Mouse (Mus musculus): ENCODE data around the gene Usp11. TPM values are rescaled to one million over a fixed set of nuclear protein-coding genes. Genes with fewer than 3 reads are reported as not detected.

Gene Usp11
- polyA plus RNA-seq (2012; ENCODE audit: insufficient read depth, low replicate concordance) = 0.54 and 2.2 TPM in 2 replicates

DNA sequence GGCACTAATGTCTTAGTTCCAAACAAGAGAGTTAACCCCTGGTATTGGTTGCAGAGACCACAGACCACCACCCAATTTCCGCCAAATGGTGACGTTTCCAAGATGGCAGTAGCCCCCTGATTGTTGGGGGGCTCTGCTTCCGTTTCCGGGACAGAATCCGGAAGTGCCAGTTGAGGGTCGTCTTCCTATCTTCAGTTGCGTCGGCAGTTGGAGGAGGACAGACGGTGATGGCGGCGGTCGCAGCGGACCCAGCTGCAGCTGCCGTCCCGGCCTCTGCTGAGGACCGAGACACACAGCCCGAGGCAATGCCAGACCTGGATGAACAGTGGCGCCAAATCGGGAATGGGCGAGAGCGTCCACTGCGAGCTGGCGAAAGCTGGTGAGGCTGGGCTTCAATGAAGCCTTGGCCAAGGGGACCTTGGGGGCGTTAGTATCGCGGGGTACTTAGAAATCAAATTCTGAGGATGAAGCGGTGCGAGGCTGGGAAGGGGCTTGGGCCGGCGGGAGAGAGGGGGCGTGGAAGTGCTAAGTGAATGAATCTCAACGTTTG is at the start of gene Usp11:
TSS of gene Usp11 (plus strand) at position 166 of the 550 bp plus-strand sequence.
- peak within 1 kb of the TSS; percentile 93 for H3K4me3 ChIP-seq (replicated peaks)
- TF ChIP-seq GATA1 (IDR thresholded peaks at IDR 0.05; ENCODE audit: borderline replicate concordance, low read length) (no peak), FLI1 (IDR thresholded peaks at IDR 0.05; ENCODE audit: low read length) (no peak)
- no peaks in the 10 kb centered on the region for H3K9me3 ChIP-seq
- peaks cover 13% of the 10 kb centered on the region; the same call in 1 of the 2 replicates for H3K4me1 ChIP-seq
- no peaks in the 10 kb centered on the region for H3K27me3 ChIP-seq (replicated peaks)
- H3K36me3 ChIP-seq (replicated peaks; ENCODE audit: low read length) = peaks cover 16% of the 10 kb centered on the region

DNA sequence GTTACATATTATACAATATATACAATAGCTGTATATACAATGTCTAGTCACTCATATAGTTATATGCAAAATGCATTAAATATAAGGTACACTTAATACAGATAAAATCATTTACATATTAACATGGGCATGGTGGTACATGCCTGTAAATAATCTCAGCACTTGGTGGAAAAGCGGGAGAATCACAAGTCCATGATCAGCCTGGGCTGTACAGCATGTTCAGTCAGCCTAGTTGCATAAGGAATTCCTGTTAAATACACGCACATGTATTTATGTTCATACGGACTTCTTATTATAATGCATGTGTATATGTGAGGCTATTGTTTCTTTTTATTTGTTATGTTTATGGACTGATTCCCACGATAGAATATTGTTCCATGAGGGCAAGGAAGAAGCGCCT is 46.1 kb upstream of the Usp11 start:
- peaks cover 17% of the 10 kb centered on the region for H3K4me1 ChIP-seq

DNA sequence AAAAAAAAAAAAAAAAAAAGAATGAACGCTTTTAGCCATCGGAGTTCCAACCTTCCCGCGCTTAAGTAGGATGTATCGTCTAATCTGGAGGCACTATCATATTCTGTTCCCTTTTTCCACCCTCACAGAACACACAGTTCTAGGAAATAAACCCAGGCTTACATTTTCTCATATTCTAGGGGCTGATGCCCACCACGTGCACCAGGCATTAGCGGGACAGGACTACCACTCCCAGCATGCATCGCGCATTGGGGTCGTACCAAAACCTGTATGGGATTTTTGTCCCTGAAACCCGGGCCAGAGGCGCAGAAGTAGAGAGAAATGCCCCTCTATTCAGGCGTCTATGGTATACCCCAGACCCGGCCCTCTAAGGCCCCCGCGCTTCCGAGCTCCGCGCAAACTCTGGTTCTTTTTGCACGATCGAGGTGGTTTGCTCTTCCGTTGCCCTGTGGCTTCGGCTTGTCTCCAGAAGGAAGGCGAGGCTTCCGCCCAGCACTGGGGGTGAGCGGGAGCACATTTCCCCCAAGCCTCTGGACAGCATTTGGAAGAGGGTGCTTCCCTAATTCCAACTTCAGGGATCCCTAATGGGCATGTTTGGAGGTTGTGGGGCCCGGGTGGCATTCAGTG is 45.6 kb upstream of the Usp11 start, which contains the start of gene Uba1:
TSS of gene Uba1 (plus strand) at position 301 of the 627 bp plus-strand sequence.
- Histone ChIP-seq H3K4me1 (peaks cover 17% of the 10 kb centered on the region), H3K4me3 (replicated peaks) (peak within 1 kb of the TSS; percentile 93), H3K36me3 (replicated peaks; ENCODE audit: low read length) (no peaks in the 10 kb centered on the region), H3K9me3 (peaks cover 3% of the 10 kb centered on the region; the same call in 1 of the 2 replicates), H3K27me3 (replicated peaks) (no peaks in the 10 kb centered on the region)
- TF ChIP-seq FLI1 (IDR thresholded peaks at IDR 0.05; ENCODE audit: low read length) (no peak), GATA1 (IDR thresholded peaks at IDR 0.05; ENCODE audit: borderline replicate concordance, low read length) (no peak)

More for the DNA sequence above, 46.1 kb upstream of the Usp11 start:
- H3K9me3 ChIP-seq = no peaks in the 10 kb centered on the region
- TF ChIP-seq GATA1 (IDR thresholded peaks at IDR 0.05; ENCODE audit: borderline replicate concordance, low read length) (no peak), FLI1 (IDR thresholded peaks at IDR 0.05; ENCODE audit: low read length) (no peak)
- peak overlapping the region; percentile 93 for H3K4me3 ChIP-seq (replicated peaks)
- H3K27me3 ChIP-seq (replicated peaks) = no peaks in the 10 kb centered on the region
- H3K36me3 ChIP-seq (replicated peaks; ENCODE audit: low read length) = no peaks in the 10 kb centered on the region

DNA sequence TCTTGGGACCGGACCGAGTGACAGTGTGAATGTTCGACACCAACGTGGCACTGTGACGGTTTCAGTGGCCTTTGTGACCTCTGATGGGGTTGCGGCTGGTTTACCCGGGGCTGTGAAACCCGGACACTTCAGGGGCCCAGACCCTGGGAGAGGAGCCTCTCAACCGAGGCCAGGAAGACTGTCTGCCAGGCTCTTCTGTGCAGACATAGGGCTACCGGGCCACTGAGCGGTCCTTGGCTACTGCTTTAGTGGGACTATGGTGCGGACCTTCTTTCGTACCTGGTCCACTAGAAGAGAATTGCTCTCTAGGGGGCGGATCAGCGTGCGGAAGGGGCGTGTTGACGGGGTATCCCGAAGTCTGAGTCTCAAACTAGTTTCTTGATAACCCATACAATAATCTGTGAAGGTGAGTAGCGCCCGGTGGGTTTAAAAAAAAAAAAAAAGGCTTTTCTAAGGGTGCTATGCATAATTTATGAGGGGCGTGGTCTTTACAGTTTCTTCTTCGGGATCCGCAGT is 44.8 kb upstream of the Usp11 start:
- no peak for TF ChIP-seq FLI1 (IDR thresholded peaks at IDR 0.05; ENCODE audit: low read length)
- no peak for TF ChIP-seq GATA1 (IDR thresholded peaks at IDR 0.05; ENCODE audit: borderline replicate concordance, low read length)
- Histone ChIP-seq H3K9me3 (peaks cover 3% of the 10 kb centered on the region; the same call in 1 of the 2 replicates), H3K4me1 (peaks cover 17% of the 10 kb centered on the region), H3K36me3 (replicated peaks; ENCODE audit: low read length) (no peaks in the 10 kb centered on the region), H3K4me3 (replicated peaks) (peak overlapping the region; percentile 93), H3K27me3 (replicated peaks) (no peaks in the 10 kb centered on the region)

DNA sequence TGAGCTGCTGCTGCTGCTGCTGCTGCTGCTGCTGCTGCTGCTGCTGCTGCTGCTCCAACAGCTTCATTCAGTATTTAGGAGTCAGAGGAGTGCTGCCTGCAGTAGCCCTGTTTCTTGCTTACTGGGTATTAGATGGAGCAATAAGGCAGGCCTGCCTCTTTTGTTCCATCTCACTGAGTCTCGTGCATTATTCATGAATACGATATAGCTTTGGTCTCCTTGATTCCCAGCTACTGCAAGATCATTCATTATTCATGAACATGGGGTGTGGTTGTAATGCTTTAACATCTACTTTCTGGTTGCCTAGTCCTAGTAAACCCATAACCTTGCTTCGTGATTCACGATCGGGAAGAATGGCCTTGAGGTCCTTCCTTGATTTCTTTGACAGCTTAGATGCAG is 41.4 kb upstream of the Usp11 start:
- Histone ChIP-seq H3K4me3 (replicated peaks) (no peak overlapping the region), H3K36me3 (replicated peaks; ENCODE audit: low read length) (peaks cover 14% of the 10 kb centered on the region), H3K9me3 (peaks cover 3% of the 10 kb centered on the region; the same call in 1 of the 2 replicates), H3K27me3 (replicated peaks) (no peaks in the 10 kb centered on the region), H3K4me1 (peaks cover 29% of the 10 kb centered on the region)
- TF ChIP-seq FLI1 (IDR thresholded peaks at IDR 0.05; ENCODE audit: low read length) = no peak
- TF ChIP-seq GATA1 (IDR thresholded peaks at IDR 0.05; ENCODE audit: borderline replicate concordance, low read length) = no peak

DNA sequence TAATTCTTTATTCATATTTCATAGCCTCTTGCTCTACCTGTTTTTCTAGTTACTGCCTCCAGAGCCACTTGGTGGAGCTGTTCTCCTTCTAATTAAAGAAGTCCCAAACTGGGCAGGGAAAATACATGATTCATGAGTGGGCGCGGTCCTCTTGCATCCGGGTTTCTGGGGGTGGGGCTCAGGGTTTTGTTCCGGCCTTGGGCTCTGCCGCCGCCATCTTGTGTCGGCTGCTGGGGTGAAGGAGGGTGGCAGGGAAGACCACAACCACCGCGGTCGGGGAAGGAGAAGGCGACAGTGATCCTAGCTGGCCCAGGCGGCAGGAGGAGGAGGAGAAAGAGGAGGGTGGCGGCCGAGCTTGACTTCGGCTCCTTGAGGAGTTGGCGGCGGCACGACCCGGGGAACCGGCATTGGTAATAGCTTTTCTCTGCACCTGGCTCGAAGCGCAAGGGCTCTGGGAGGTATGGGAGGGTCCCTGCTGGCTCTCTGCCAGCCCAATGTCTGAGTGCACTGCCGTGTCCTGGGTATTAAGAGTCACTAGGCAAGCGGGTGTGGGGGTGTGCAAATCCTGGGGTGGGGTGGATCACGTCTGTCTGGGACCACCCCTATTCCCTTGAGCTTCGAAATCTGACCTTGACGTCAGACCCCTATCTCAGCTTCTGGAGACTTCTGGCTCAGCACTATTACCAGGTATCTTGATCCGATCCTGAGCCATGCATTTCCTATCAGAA is 40.8 kb upstream of the Usp11 start:
- no peaks in the 10 kb centered on the region for H3K27me3 ChIP-seq (replicated peaks)
- peaks cover 3% of the 10 kb centered on the region; the same call in 1 of the 2 replicates for H3K9me3 ChIP-seq
- peaks cover 29% of the 10 kb centered on the region for H3K4me1 ChIP-seq
- H3K4me3 ChIP-seq (replicated peaks) = peak overlapping the region; percentile 97
- no peak for TF ChIP-seq GATA1 (IDR thresholded peaks at IDR 0.05; ENCODE audit: borderline replicate concordance, low read length)
- H3K36me3 ChIP-seq (replicated peaks; ENCODE audit: low read length) = peaks cover 20% of the 10 kb centered on the region

DNA sequence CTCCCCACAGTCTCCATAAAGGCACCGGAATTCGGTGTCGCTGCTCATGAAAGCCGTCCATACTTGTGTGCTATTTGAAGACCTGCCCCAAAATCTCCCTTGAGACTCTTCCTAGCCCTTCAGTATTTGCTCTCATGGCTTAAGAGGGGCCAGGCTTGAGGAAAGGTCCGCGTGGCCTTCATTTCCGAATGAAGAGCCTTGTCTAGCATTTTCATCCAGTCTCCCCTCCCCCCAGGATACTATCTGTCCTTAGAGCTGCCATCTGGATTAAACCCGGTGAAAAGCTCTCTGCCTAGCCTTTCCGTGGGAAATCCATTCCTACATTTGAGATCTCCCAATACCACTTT is 40.3 kb upstream of the Usp11 start:
- Histone ChIP-seq H3K27me3 (replicated peaks) (no peaks in the 10 kb centered on the region), H3K4me1 (peaks cover 29% of the 10 kb centered on the region), H3K9me3 (peaks cover 3% of the 10 kb centered on the region; the same call in 1 of the 2 replicates), H3K4me3 (replicated peaks) (peak overlapping the region; percentile 97), H3K36me3 (replicated peaks; ENCODE audit: low read length) (peaks cover 25% of the 10 kb centered on the region)
- no peak for TF ChIP-seq GATA1 (IDR thresholded peaks at IDR 0.05; ENCODE audit: borderline replicate concordance, low read length)
- no peak for TF ChIP-seq FLI1 (IDR thresholded peaks at IDR 0.05; ENCODE audit: low read length)

DNA sequence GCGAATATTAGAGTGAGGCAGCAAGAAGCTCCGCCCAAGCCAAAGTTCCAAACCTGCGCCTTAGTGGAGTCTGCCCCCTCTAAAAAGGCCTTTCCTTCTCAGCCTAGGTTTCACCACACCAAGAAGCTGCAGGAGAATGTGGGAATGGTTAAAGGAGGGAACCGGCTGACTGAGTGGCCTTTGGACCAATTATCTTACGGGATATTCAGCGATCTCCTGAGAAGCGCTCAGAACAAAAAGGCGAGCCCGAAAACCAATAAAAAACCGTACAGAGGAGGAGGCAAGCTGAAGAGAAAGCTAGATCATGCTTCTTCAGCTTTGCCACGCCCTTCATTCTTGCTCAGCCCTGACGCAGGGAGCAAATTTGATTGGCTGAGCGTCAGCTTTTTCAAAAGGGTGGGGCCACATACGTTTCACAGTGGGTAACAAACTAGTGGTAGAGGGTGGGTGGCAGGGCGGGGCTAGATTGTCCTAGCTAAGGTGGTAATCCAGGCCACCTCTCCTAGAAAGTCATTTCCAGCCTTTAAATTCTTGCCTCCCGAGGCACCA is 16.1 kb upstream of the Usp11 start, which contains the start of gene Cdk16:
TSS of gene Cdk16 (plus strand) at position 436 of the 549 bp plus-strand sequence.
- Histone ChIP-seq H3K36me3 (replicated peaks; ENCODE audit: low read length) (peaks cover 40% of the 10 kb centered on the region), H3K4me1 (peaks cover 40% of the 10 kb centered on the region), H3K9me3 (peaks cover 10% of the 10 kb centered on the region), H3K4me3 (replicated peaks) (peak within 1 kb of the TSS; percentile 94), H3K27me3 (replicated peaks) (no peaks in the 10 kb centered on the region)
- no peak for TF ChIP-seq GATA1 (IDR thresholded peaks at IDR 0.05; ENCODE audit: borderline replicate concordance, low read length)
- no peak for TF ChIP-seq FLI1 (IDR thresholded peaks at IDR 0.05; ENCODE audit: low read length)

DNA sequence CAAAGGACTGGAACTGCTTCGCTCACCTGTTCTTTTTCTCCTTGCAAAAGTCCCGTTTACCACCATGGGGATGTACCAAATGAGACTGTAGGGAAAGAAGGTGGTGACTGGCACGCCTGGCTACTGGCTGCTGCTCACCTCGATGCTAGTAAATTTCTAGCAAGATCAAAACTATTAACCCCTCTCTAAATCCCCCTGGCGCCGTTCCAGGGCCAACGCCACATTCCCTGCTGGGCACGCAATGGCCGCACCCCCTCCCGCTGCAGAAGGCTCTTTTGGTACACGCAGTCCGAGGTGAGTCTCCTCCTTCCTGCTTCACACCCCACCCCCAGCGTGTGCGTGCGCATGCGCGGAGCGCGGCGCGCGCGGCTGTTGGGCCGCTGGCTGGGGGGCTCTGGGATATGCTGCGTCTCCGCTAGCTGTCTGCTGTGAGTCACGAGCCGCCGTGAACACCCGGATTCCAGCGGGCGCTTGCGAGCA is 15.6 kb upstream of the Usp11 start:
- H3K9me3 ChIP-seq = peaks cover 10% of the 10 kb centered on the region

More for the DNA sequence above, 15.6 kb upstream of the Usp11 start:
- Histone ChIP-seq H3K27me3 (replicated peaks) (no peaks in the 10 kb centered on the region), H3K36me3 (replicated peaks; ENCODE audit: low read length) (peaks cover 40% of the 10 kb centered on the region), H3K4me1 (peaks cover 45% of the 10 kb centered on the region), H3K4me3 (replicated peaks) (peak overlapping the region; percentile 94)
- TF ChIP-seq FLI1 (IDR thresholded peaks at IDR 0.05; ENCODE audit: low read length) (no peak), GATA1 (IDR thresholded peaks at IDR 0.05; ENCODE audit: borderline replicate concordance, low read length) (no peak)
